Mouse (Mus musculus) heart, postnatal 25 days (tissue): ENCODE results near the gene Sema6b. TPM values are rescaled to one million over a fixed set of nuclear protein-coding genes. Genes with fewer than 3 reads are reported as not detected.
"Not testable (repeated sequence)": the region's sequence is repeated elsewhere in the genome, so short reads cannot be mapped to it uniquely, and the experiment has no call there.

Source experiments
- DNase-seq: peaks from one replicate; pipeline ENCODE4 v3.0.0; 2022; ENCODE audit warnings: low spot score
- intact Hi-C: fragments of 180-260 bp; cut with DNase I; formaldehyde crosslinking; loops from one replicate; pipeline ENCODE4 v1.15.1; 2025
- total RNA-seq, 2 experiments: library from RNA; stranded (reverse); gene quantifications; 2 replicates each; pipeline ENCODE4 v1.2.3; 2021

The Sema6b gene
- total RNA-seq, 2 experiments from 2014 or later: 7.3 to 8.8 TPM

DNA sequence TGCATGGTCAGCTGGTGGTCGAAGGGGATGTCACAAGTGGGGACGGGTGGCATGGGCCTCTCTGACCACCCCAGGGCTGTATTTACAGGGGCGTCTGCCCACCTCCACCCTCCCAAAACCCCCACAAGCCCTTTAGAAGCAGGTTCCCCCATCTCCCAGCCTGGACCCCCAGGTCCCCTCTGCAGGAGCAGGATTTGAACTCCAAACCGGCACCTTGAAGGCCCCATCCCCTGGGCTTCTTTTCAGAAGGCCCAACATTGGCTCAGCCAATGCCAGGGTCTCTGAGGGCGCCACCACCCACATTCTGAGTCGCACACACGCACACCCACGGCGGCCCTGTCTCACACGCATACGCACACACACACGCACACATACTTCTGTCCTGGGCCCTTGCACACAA is 17.0 kb downstream of the Sema6b start:
- DNase-seq: no peak
- intact Hi-C loops: no loop called here

DNA sequence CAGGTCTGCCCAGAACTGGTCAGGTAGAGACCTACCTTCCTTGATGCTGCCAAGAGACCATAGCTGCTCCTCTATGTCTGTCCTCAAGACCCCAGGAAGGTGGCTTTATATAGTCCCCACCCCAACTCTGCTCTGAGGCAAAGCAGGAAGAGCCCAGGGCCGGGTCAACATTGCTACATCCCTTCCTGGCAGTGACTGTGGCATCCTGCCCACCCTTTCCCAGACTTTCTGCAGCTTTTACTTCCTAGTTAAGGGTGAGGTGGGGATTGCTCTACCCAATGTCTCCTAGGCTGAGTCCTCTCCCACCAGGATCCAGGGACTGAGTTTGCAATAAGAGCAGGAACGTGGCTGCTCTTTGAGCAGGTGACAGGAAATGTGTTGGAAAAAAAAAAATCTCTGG is 18.3 kb downstream of the Sema6b start, which contains the start of gene Lrg1:
Gene Lrg1 (minus strand): TSS at position 176 of the 400 bp plus-strand sequence.
- no peak for DNase-seq
- intact Hi-C loops: no loop called here

DNA sequence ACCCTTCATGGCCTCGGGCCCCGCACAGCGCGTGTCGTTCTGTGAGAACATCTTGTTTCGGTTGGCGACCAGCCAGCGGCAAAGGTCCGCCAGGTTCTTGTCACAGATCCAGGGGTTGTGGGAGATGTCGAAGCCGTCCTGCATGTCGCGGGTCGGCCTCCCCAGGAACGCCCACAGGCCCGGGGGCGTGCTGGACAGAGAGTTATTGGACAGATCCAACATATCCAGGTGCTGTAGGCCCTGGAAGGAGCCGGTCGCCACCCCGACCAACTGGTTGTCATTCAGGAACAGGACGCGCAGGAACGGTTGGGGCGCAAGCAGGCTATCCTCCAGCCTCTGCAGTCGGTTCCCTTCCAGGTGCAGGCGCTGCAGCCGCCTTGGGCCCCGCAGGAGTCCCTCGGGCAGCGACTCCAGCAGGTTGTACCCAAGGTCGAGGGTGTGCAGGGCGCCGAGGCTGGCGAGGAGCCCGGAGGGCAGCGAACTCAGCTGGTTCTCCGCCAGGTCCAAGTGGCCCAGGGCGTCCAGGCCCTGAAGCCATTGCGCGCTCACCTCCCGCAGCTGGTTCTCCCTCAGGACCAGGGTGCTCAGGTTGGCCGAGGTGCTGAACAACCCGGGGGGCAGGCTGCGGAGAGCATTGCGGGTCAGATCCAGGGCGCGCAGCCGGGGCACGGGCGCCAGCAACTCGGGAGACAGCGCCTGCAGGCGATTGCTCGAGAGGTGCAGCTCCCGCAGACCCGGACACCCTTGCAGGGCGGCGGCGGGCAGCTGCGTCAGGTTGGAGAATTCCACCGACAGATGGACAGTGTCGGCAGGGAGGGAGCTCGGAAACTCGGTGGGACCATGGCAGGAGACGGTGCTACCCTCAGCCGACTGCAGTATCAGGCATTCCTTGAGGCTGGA is 19.9 kb downstream of the Sema6b start:
- intact Hi-C loops: no loop called here
- peak; percentile 56 for DNase-seq

DNA sequence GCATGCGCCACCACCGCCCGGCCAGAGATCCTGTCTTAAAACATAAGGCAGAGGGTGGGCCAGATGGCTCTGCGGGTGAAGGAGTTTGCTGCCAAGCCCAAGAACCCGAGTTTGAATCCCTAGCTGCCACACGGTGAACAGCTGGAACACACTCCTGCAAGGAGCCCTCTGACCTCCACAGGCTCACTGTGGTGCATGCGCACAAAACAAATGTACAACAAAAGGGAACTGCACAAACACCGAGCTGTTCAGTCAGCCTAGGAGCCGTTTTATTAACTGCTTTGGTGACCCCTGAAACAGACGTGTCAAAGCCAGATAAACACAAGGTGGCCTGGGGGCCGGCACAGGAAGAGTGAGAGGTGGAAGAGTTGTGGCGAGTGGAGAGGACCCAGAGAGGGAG is 20.7 kb downstream of the Sema6b start:
- no peak for DNase-seq
- intact Hi-C loops: no loop called here

DNA sequence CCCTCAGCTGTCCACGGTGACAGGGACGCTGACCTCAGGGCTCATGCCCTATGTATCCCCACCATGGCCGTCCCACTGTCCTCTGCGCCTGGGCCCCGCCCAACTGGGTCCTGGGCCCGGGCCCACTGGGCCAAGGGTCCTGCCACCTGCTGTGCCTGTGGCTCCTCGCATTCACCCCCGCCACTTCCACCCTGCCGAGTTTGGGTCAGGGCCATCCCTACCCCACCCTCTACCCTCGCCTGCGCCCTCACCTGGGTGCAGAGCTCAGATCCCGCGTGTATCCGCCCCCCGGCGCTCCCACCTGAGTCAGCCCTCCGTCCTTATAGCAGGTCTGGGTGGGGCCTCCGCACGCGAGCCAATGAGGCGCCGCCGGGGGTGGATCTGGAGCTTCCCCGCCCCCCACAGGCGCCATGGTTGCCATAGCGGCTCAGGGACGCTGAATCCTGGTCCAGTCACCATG is 22.9 kb downstream of the Sema6b start, which contains the start of gene Plin5:
Gene Plin5 (minus strand): TSS at position 346 of the 460 bp plus-strand sequence.
- intact Hi-C loops: no loop called here

DNA sequence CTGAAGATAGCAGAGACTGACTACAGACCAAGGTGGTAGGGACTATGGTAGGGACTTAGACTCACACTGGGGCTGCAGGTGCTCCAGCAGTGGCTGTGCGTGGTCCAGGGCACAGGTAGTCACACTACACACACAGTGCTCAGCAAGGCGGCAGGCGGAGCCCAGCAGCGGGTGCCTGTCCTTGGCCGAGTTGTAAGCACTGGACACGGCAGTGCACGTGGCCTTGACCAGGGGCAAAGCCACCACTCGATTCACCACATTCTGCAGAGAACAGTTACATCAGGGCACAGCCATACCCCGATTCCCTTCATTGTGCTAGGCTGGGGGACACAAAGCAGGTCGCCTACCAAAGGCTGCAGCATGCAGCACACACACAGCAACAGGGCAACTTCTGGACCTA is 23.9 kb downstream of the Sema6b start:
- intact Hi-C loops: no loop called here

More for the DNA sequence above, 22.9 kb downstream of the Sema6b start, which contains the start of gene Plin5:
- DNase-seq: peak; percentile 59

DNA sequence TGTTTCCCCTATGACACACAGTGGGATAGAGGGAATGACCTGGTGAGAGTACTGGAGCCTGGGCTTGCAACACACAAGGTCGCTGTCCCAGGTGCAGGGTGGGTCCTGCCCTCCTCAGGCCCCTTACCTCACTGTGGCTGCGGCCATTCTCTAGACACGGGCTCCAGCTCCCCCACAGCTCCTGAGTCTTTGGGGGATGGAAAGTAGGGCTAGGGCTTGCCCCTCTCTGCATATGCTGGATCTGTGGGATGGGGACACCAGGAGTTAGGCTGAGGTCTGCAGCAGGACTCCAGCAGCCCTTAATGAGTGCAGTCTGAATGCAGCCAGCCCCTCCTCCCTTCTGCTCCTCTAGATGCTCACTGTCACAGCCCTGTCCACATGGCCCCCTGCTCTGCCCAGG is 27.4 kb downstream of the Sema6b start:
- DNase-seq: no peak
- intact Hi-C loops: loop anchor here (5.0 kb wide), 1 partner anchor 140 kb away; no protein-coding TSS in a partner anchor

More for the DNA sequence above, 23.9 kb downstream of the Sema6b start:
- no peak for DNase-seq

DNA sequence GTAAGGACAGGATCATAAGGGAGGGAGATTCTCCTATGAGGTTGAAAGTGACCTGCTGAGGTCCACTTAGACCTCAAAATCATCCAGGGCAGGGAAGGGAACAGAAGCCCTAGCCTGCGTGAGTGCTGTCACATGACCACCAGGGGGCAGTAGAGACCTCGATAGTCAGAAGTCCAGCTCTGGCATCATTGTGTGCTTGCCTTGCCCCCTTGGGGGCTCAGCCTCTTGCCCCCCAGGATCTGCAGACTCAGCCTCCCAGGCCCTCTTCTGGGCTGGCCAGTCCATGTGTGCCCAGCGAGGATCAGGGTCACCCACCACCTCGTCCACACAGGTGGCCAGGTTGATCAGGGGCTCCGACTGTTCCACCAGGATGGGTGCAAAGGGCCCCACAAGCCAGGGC is 28.3 kb downstream of the Sema6b start:
- intact Hi-C loops: loop anchor here (5.0 kb wide), 1 partner anchor 140 kb away; no protein-coding TSS in a partner anchor
- DNase-seq: no peak

DNA sequence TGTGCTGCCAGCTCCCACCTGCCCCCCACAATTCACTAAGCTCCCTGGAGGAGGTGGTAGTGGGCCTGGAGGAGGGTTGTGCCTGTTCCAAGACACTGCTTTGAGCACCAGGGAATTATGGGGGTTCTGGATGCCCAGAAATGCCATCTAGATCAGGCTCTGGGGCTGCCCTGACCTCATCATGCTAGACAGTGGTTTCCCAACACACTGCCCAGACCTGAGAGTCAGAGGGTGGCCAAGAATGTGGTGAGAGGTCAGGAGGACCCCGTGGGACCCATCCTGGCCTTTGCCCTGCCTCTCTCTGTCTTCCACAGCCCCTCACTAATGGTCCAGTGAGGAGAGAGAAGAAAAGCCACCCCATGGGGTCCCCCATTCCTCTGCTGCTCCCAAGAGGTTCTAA is 29.1 kb downstream of the Sema6b start:
- intact Hi-C loops: loop anchor here (5.0 kb wide), 1 partner anchor 141 kb away; no protein-coding TSS in a partner anchor

DNA sequence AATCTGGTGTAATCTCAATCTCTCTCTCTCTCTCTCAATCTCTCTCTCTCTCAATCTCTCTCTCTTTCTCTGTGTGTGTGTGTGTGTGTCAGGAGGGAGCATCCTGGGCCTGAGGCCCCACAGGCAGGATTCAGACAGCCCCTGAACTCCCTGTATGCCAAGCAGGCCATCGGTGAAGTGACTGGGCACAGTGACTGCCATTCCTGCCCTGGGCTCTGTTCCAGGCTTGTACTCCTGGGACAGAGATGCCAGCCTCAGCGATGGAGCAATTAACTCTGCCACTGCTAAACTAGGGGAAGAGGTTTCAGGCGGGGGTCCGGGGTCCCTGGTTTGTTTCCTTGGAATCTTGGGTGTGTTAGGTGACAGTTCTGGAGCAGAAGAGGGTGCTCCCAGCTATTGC is 29.6 kb downstream of the Sema6b start:
- DNase-seq: no peak

More for the DNA sequence above, 29.1 kb downstream of the Sema6b start:
- DNase-seq: no peak

DNA sequence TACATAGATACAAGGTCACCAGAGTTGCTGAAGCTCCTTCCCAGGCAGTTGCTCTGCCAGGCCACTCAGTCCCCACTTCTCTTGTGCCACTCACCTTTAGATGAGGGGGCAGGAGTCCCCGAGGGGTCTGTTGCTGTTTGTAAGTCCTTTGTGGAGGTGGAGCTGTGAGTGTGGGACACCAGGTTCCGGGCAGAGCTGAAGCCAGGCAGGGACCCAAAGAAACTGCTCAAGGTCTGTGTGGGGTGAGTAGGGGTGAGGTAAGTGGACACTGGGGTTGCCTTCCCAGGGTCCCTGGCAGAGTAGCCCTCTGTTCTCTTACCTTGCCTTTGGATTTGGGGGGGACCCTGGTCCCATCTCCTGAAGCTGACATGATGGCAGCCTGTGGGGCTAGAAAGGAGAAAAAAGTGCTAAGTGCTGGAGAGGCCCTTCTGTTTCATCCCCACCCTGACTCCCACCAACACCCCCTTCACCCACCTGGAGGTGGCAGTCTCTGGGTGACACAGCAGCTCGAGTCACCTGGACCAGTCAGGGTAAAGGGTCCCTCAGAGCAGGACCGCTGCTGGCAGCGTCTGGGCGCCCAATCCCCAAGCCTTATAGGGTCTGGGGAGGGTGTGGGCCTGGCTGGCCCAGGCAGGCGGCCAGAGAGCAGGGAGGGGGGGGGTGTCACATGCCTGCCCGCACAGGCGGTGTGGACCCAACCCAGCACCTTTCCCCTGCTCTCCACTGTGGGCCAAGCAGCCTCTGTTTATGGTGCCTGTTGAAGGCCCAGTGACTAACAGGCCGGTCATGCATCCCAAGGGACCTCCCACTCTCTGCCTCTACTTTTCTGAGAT is 30.7 kb downstream of the Sema6b start, which contains the start of gene Plin4:
Gene Plin4 (minus strand): TSS at position 585 of the 833 bp plus-strand sequence.
- intact Hi-C loops: loop anchor here (5.0 kb wide), 1 partner anchor 143 kb away; no protein-coding TSS in a partner anchor
- peak; percentile 52 for DNase-seq

More for the DNA sequence above, 29.6 kb downstream of the Sema6b start:
- intact Hi-C loops: loop anchor here (5.0 kb wide), 1 partner anchor 142 kb away; no protein-coding TSS in a partner anchor

DNA sequence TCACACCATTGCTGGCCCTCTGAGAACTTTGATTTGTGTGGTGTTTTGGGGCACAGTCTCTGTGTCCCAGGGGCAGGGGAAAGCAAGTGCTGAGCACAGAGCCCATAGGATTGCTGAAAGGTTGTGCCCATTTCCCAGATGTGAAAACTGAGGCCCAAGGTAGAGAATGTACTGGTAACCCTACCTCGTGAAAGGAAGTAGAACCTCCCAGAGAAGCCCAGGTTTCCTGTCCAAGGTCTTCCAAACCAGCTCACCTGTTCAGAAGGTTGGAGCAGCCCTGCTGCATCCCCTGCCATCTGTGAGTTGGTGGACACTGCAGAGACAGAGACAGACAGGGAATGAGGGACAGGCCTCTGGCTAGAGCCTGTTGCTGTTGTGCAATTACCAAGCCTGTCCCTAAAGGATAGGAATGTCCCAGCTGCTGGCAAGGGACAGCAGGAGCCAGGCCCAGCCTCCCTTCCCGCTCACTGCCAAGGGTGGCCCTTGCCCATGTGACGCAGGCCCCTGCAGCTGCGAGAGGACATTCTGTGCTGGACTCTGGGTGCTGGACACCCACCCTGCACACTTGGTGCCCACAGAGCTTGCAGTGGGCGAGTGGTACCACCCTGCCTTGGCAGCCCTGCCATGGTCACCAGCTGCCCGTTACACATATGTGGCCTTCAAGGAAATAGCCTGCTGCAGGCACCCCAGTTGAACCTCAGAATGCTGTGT is 31.7 kb downstream of the Sema6b start:
- intact Hi-C loops: no loop called here

DNA sequence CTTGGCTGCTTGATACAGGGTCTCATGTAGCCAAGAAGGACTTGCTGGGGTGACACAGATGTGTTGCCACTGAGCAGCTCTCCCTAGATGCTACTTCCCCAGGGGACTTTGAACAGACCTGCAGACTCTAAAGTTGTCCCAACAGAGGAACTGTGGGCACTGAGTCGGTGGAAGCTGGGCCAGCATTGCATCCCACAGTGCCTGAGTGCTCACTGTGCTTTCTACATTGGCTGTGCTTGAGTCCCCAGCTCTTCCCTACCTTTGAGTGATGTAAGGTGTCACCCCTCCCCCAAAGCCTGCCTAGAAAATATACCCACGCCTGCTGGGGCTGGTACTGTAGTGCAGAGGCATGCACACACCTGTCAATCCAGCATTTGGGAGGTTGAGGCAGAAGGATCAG is 32.4 kb downstream of the Sema6b start:
- no peak for DNase-seq
- intact Hi-C loops: no loop called here

More for the DNA sequence above, 31.7 kb downstream of the Sema6b start:
- peak; percentile 85 for DNase-seq

DNA sequence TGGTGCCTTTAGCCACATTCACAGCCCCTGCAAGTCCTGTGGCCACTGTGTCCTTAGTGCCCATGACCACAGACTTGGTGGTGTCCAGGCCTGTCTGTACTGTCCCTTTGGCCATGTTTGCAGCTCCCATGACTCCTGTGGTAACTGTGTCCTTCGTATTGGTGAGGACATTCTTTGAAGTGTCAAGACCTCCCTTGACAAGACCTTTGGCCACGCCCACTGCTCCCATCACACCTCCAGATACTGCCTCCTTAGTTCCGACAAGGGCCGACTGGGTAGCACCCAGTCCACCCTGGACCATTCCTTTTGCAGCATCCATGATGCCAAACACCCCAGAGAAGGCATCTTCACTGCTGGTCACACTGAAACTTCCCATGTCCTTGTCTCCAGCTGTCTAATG is 33.2 kb downstream of the Sema6b start:
- DNase-seq: no peak

DNA sequence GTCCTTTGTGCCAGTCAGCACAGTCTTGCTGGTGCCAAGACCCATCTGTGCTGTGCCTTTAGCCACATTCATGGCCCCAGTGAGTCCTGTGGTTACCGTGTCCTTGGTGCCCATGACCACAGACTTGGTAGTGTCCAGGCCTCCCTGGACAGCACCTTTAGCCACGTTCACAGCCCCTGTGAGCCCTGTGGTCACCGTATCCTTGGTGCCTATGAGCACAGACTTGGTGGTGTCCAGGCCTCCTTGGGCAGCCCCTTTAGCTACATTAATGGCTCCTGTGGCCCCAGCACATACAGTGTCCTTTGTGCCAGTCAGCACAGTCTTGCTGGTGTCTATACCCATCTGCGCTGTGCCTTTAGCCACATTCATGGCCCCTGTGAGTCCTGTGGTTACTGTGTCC is 33.7 kb downstream of the Sema6b start:
- DNase-seq, intact Hi-C loops: not testable (repeated sequence)

More for the DNA sequence above, 33.2 kb downstream of the Sema6b start:
- intact Hi-C loops: no loop called here

DNA sequence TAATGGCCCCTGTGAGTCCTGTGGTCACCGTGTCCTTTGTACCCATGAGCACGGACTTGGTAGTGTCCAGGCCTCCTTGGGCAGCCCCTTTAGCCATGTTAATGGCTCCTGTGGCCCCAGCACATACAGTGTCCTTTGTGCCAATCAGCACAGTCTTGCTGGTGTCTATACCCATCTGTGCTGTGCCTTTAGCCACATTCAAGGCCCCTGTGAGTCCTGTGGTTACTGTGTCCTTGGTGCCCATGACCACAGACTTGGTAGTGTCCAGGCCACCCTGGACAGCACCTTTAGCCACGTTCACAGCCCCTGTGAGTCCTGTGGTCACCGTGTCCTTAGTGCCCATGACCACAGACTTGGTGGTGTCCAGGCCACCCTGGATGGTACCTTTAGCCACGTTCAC is 35.3 kb downstream of the Sema6b start:
- DNase-seq, intact Hi-C loops: not testable (repeated sequence)

DNA sequence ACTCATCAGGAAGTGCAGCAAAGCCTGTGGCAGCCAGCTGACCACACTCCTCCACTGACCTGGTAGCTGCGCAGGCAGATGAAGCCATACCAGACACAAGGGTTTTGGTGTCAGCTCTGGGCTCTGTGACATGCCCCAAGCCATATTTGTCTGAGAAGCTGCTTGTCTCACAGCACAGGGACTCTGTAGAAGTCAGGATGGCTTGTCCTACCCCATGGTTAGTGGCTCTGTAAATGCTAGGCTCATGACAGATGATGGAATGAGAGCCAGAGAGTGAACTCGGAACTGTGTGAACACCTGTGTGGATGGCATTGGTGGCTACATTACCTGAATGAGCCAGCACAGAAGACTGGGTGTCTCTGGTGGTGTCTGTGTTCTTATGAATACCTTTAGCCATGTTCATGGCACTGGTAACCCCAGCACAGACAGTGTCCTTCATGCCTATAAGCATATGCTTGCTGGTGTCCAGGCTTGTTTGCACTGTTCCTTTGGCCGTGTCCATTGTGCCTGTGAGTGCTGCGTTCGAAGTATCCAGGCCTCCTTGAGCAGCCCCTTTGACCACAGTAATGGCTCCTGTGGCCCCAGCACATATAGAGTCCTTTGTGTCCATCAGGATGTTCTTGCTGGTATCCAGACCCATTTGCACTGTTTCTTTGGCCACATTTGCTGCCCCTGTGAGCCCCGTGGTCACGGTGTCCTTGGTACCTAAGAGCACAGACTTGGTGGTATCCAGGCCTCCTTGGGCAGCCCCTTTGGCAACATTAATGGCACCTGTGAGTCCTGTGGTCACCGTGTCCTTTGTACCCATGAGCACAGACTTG is 36.5 kb downstream of the Sema6b start:
- no peak for DNase-seq
- intact Hi-C loops: no loop called here

DNA sequence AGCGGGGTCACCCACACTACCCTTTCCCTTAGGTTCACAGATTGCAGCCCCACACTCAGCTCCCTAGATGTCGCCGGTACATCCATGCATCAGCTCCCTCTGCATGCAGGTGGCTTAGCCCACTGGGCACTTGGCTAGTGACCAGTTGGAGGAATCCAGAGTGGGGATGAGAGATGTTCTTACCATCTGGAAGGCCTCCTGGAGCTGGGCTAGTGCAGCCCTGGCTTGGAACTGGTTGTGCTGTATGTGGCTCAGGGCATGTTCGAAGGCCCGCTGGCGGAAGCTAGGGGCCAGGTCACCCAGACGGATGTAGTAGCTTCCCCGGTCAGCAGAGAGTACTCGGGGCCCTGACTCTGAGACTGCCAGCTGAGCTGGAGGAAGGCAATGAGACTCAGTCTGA is 37.2 kb downstream of the Sema6b start:
- no peak for DNase-seq
- intact Hi-C loops: no loop called here
